Mouse (Mus musculus): ENCODE results near the gene Prpf6.

DNA sequence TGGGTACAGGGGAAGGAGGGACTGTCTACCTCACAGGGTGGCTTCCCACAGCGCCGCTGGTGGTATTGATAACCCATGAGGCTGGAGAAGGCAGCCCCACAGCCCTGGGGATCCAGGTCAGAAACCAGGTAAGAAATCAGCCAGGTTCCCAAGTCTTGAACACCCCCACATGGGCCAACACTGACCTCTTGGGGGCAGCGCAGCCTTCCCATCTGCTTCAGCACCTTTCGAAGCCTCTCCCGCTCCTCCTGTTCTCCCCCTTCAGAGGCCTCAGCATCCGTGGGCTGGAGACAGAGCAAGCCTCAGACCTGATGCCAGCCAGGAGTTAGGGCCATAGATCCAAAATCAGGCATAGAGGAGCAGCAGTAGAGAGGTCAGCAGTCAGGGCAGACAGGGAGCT is 3.9 kb upstream of the Prpf6 start:
- TF ChIP-seq MAX (IDR thresholded peaks at IDR 0.05): no peak
- TF ChIP-seq CTCF (IDR thresholded peaks at IDR 0.05; ENCODE audit: control insufficient read depth, insufficient read depth, insufficient read length): no peak
